Mouse (Mus musculus): Measurements from ENCODE around the gene Mms22l. TPM values are rescaled to one million over a fixed set of nuclear protein-coding genes. Genes with fewer than 3 reads are reported as not detected.
"Not testable (repeated sequence)": the region's sequence is repeated elsewhere in the genome, so short reads cannot be mapped to it uniquely, and the experiment has no call there.

Mms22l gene
- 17.3 and 21.0 TPM in 2 replicates for polyA plus RNA-seq (2012; rRNA removed)

DNA sequence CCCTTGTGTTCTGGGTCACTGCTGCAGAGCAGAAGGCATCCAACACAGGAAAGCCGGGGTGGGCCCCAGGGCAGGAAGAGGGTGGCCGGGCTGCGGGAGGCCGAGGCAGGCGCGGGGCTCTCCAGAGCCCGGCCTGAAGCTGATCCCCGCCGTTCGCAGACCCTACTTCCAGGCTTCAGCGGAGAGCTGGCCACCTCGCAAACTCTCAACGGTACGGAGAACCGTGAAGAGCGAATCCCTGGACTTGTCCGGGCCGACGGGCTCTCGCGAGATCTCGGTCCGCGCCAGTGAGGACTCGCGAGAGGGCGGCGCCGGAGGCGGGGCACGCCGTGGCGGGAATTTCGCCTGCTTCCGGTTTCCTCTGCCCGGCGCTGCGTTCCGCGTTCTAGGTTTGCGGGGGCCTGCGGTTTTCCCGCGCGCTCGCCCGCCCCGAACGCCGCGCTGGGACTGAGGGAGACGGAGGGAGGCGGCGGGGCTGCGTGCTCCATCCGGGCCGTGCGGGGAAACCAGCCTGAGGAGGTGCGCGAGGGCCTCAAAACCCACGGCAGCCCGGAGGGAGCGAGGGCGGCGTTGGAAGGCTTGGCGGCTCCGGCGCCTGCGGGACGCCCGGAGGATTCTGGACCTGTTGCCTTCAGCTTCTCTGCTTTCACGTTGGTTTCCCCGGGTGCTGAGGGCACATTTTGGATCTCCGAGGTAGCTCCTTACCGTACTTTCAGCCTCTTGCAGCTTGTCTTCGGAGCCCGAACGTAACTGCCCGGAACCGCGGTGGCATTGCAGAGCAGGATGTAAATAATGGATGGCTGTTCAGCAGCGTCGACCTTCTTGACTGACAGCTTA is at the start of gene Mms22l:
Gene Mms22l, plus strand, starts transcription at position 336 of the 837 bp plus-strand sequence.
- H3K4me3 ChIP-seq (ENCODE audit: control insufficient read depth, insufficient read depth, low read length), result peak within 1 kb of the TSS; percentile 75
- 0 out of 2 replicates have a peak, but pooled peaks have one; percentile 37 for TF ChIP-seq CTCF (IDR thresholded peaks at IDR 0.05; ENCODE audit: borderline replicate concordance, control insufficient read depth, extremely low read depth, insufficient read depth, low read length, poor library complexity)
- TF ChIP-seq POLR2A (IDR thresholded peaks at IDR 0.05; ENCODE audit: control insufficient read depth, extremely low read depth, insufficient read depth, low read length, poor library complexity), result peak; percentile 65
- WGBS, result under 1% methylated on average over 83 of the region's 83 CpGs

DNA sequence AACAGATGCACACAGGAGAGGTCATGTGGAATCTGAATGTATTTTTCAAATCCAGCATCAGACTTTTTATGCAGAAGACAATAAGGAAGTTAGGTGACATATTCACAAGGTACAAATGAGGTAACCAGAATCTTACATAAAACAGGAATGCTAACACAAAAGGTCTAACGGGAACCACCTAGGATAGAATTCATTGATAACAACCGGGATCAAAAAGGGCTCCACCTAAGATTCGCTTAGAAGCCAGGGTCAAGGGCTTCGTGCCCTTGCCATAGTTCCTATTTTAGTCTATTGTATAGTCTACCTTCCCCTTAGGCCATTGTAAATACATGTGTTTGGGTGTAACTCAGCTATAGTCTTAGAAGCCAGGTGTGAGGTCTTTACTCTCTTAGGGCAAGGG is 12.2 kb upstream of the Mms22l start:
- WGBS, result 93% methylated on average over 4 of the region's 4 CpGs
- H3K27ac ChIP-seq (ENCODE audit: control insufficient read depth, insufficient read depth, low read length); DNase-seq; H3K4me3 ChIP-seq (ENCODE audit: control insufficient read depth, insufficient read depth, low read length); H3K27me3 ChIP-seq (ENCODE audit: control insufficient read depth, insufficient read depth, low read length); H3K36me3 ChIP-seq (ENCODE audit: control insufficient read depth, insufficient read depth, low read length); H3K4me1 ChIP-seq (replicated peaks; ENCODE audit: control insufficient read depth, insufficient read depth, low read length): not testable (repeated sequence)

More for the DNA sequence above, at the start of gene Mms22l:
- H3K36me3 ChIP-seq (ENCODE audit: control insufficient read depth, insufficient read depth, low read length), result no peaks in the 10 kb centered on the region
- peak within 1 kb of the TSS; percentile 54; the same call in 1 of the 2 replicates for H3K27ac ChIP-seq (ENCODE audit: control insufficient read depth, insufficient read depth, low read length)
- H3K27me3 ChIP-seq (ENCODE audit: control insufficient read depth, insufficient read depth, low read length), result no peaks in the 10 kb centered on the region
- H3K4me1 ChIP-seq (replicated peaks; ENCODE audit: control insufficient read depth, insufficient read depth, low read length), result no peaks in the 10 kb centered on the region
- peak; percentile 88 for DNase-seq

DNA sequence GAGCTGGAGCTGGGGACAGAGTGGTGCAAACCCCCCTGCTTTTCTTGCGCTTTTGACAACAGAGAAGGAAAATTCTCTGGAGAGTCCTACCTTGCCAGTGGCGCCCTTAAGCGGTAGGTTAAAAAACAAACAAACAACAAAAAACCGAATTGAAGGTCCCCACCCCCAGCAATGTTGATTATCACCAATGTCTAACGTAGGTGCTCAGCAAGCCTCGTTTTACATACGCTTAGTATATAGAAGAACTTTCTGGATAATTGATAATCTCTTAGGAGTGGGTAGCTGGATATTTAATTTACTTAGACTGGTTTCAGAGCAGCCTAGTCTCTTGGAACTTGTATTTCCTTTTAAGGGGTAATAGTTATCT is 685 bp downstream of the Mms22l start:
- no peak overlapping the region for H3K27ac ChIP-seq (ENCODE audit: control insufficient read depth, insufficient read depth, low read length)
- WGBS, result 1% methylated on average over 7 of the region's 7 CpGs
- no peak for DNase-seq
- no peaks in the 10 kb centered on the region for H3K4me1 ChIP-seq (replicated peaks; ENCODE audit: control insufficient read depth, insufficient read depth, low read length)
- H3K27me3 ChIP-seq (ENCODE audit: control insufficient read depth, insufficient read depth, low read length), result no peaks in the 10 kb centered on the region
- H3K4me3 ChIP-seq (ENCODE audit: control insufficient read depth, insufficient read depth, low read length), result peak overlapping the region; percentile 75
- TF ChIP-seq POLR2A (IDR thresholded peaks at IDR 0.05; ENCODE audit: control insufficient read depth, extremely low read depth, insufficient read depth, low read length, poor library complexity) (no peak), CTCF (IDR thresholded peaks at IDR 0.05; ENCODE audit: borderline replicate concordance, control insufficient read depth, extremely low read depth, insufficient read depth, low read length, poor library complexity) (no peak)
- H3K36me3 ChIP-seq (ENCODE audit: control insufficient read depth, insufficient read depth, low read length), result no peaks in the 10 kb centered on the region

DNA sequence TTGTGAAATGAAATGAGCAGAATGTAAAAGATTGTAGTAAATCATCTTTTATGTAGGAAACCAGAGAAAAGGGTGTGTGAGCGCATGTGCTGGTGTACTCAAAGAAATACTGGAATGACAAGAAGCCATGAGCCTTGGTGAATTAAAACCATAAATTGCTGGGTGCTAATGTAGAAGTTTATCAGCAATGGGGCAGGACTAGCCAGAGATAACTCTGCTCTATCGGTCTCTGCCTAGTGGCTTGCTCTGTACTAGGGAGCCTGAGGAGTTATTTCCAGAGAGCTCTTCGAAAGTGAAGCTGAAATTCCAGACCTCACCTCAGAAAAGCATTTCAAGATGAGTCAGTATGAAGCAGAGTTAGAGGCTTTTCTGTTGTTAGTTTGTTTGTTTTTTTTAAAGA is 12.9 kb downstream of the Mms22l start:
- Histone ChIP-seq H3K36me3 (ENCODE audit: control insufficient read depth, insufficient read depth, low read length) (peaks cover 26% of the 10 kb centered on the region), H3K27me3 (ENCODE audit: control insufficient read depth, insufficient read depth, low read length) (no peaks in the 10 kb centered on the region), H3K4me3 (ENCODE audit: control insufficient read depth, insufficient read depth, low read length) (no peak overlapping the region), H3K4me1 (replicated peaks; ENCODE audit: control insufficient read depth, insufficient read depth, low read length) (no peaks in the 10 kb centered on the region), H3K27ac (ENCODE audit: control insufficient read depth, insufficient read depth, low read length) (no peak overlapping the region)
- WGBS, result 100% methylated on average over 3 of the region's 3 CpGs
- no peak for DNase-seq
- TF ChIP-seq POLR2A (IDR thresholded peaks at IDR 0.05; ENCODE audit: control insufficient read depth, extremely low read depth, insufficient read depth, low read length, poor library complexity), result no peak
- no peak for TF ChIP-seq CTCF (IDR thresholded peaks at IDR 0.05; ENCODE audit: borderline replicate concordance, control insufficient read depth, extremely low read depth, insufficient read depth, low read length, poor library complexity)

DNA sequence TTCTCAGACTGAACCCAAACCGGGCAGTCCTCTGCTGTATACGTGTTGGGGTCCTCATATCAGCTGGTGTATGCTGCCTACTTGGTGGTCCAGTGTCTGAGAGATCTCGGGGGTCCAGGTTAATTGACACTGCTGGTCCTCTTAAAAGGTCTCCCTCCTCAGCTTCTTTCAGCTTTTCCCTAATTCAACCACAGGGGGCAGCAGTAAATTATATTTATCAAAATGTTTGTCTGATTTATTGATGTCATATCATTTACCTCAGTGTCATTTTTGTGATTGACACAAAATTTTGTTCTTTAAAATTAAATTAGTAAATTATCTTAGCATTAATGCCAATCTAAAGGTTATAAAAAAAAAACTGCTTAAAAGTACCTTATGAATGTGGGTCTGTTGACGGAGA is 40.7 kb downstream of the Mms22l start:
- Histone ChIP-seq H3K27me3 (ENCODE audit: control insufficient read depth, insufficient read depth, low read length) (no peaks in the 10 kb centered on the region), H3K27ac (ENCODE audit: control insufficient read depth, insufficient read depth, low read length) (no peak overlapping the region), H3K4me3 (ENCODE audit: control insufficient read depth, insufficient read depth, low read length) (no peak overlapping the region), H3K36me3 (ENCODE audit: control insufficient read depth, insufficient read depth, low read length) (peaks cover 3% of the 10 kb centered on the region; the same call in 1 of the 2 replicates), H3K4me1 (replicated peaks; ENCODE audit: control insufficient read depth, insufficient read depth, low read length) (no peaks in the 10 kb centered on the region)
- no peak for TF ChIP-seq CTCF (IDR thresholded peaks at IDR 0.05; ENCODE audit: borderline replicate concordance, control insufficient read depth, extremely low read depth, insufficient read depth, low read length, poor library complexity)
- TF ChIP-seq POLR2A (IDR thresholded peaks at IDR 0.05; ENCODE audit: control insufficient read depth, extremely low read depth, insufficient read depth, low read length, poor library complexity), result no peak
- no peak for DNase-seq
- 91% methylated on average over 4 of the region's 4 CpGs for WGBS

DNA sequence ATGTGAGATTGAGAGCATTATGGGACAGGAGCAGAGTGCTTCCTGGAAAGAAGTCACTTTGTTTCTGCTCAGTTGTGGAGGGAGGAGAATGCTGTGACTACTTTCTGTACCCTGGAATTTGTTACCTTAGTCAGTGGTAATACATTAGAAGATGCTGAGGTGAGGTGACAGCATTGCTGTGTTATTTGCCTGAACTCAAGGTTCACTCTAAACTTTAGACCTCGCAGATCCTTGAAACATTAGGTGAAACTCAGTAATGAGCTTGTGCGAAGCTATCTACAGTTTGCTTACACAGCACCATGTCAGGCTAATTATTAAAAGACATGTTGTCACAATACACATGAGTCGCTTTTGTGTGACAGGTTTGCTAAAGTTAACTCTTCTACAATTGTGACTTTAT is 47.2 kb downstream of the Mms22l start:
- no peaks in the 10 kb centered on the region for H3K4me1 ChIP-seq (replicated peaks; ENCODE audit: control insufficient read depth, insufficient read depth, low read length)
- no peaks in the 10 kb centered on the region for H3K36me3 ChIP-seq (ENCODE audit: control insufficient read depth, insufficient read depth, low read length)
- H3K27me3 ChIP-seq (ENCODE audit: control insufficient read depth, insufficient read depth, low read length), result no peaks in the 10 kb centered on the region
- no peak overlapping the region for H3K27ac ChIP-seq (ENCODE audit: control insufficient read depth, insufficient read depth, low read length)
- H3K4me3 ChIP-seq (ENCODE audit: control insufficient read depth, insufficient read depth, low read length), result no peak overlapping the region
- DNase-seq, result no peak
- 95% methylated on average over 3 of the region's 3 CpGs for WGBS
- no peak for TF ChIP-seq POLR2A (IDR thresholded peaks at IDR 0.05; ENCODE audit: control insufficient read depth, extremely low read depth, insufficient read depth, low read length, poor library complexity)

DNA sequence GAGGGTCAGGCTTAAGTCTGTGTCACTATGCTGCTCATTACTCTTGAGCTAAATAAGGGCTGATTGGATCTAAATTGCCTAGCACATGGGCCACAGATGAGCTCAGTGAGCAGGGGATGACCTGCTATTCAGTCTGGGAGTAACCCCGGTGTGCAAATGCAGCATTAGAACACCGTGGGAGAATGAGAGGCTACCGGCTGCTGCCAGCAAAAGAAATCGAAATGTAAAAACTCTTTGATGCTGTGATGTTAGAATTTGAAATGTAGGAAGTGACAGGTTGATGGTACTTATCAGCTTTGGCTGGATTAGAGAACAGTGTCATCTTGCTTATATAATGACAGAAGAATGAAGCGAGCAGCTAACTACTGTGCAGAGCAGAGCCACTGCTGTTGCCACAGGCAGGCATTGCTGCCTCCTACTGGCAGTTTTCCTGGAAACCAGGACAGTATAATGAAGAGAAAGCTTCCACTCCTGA is 48.5 kb downstream of the Mms22l start:
- TF ChIP-seq POLR2A (IDR thresholded peaks at IDR 0.05; ENCODE audit: control insufficient read depth, extremely low read depth, insufficient read depth, low read length, poor library complexity), result no peak
- no peak for TF ChIP-seq CTCF (IDR thresholded peaks at IDR 0.05; ENCODE audit: borderline replicate concordance, control insufficient read depth, extremely low read depth, insufficient read depth, low read length, poor library complexity)
- H3K27me3 ChIP-seq (ENCODE audit: control insufficient read depth, insufficient read depth, low read length), result no peaks in the 10 kb centered on the region
- no peak overlapping the region for H3K4me3 ChIP-seq (ENCODE audit: control insufficient read depth, insufficient read depth, low read length)
- WGBS, result 92% methylated on average over 5 of the region's 5 CpGs
- no peaks in the 10 kb centered on the region for H3K4me1 ChIP-seq (replicated peaks; ENCODE audit: control insufficient read depth, insufficient read depth, low read length)
- H3K27ac ChIP-seq (ENCODE audit: control insufficient read depth, insufficient read depth, low read length), result no peak overlapping the region
- no peak for DNase-seq
- H3K36me3 ChIP-seq (ENCODE audit: control insufficient read depth, insufficient read depth, low read length), result no peaks in the 10 kb centered on the region
